Mouse (Mus musculus): ENCODE data around the gene Cercam. TPM values are rescaled to one million over a fixed set of nuclear protein-coding genes. Genes with fewer than 3 reads are reported as not detected.
"Not testable (repeated sequence)": the region's sequence is repeated elsewhere in the genome, so short reads cannot be mapped to it uniquely, and the experiment has no call there.

Gene Cercam
- polyA plus RNA-seq, 1 experiment from 2014 or later, result 16.3 TPM

DNA sequence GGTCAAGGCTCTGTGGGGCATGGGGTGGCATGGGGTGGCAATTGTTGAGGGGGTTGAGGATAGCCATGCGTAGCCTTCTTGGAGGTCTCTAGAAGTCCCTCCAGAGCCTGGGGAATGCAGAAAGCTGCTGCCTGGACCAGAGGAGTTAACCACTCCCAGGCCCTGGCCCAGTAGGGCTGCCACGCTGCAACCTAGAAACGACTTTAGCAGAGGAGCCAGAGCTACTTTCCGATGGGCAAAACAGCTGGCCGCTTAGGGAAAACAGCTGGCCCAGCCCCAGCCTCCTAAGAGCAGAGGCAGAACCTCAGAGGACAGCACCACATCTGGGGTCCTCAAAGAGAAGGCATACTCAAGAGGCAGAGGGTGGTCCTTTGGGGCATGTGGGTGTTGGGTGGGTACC lies 11.0 kb upstream of the Cercam start:
- Histone ChIP-seq H3K4me3 (no peak overlapping the region), H3K27ac (no peak overlapping the region), H3K27me3 (ENCODE audit: poor library complexity, severe bottlenecking) (peaks cover 75% of the 10 kb centered on the region), H3K9me3 (no peaks in the 10 kb centered on the region), H3K4me1 (peaks cover 43% of the 10 kb centered on the region), H3K36me3 (replicated peaks) (no peaks in the 10 kb centered on the region)
- DNase-seq (ENCODE audit: extremely low spot score, low spot score), result no peak
- 81% methylated on average over 5 of the region's 5 CpGs for WGBS

DNA sequence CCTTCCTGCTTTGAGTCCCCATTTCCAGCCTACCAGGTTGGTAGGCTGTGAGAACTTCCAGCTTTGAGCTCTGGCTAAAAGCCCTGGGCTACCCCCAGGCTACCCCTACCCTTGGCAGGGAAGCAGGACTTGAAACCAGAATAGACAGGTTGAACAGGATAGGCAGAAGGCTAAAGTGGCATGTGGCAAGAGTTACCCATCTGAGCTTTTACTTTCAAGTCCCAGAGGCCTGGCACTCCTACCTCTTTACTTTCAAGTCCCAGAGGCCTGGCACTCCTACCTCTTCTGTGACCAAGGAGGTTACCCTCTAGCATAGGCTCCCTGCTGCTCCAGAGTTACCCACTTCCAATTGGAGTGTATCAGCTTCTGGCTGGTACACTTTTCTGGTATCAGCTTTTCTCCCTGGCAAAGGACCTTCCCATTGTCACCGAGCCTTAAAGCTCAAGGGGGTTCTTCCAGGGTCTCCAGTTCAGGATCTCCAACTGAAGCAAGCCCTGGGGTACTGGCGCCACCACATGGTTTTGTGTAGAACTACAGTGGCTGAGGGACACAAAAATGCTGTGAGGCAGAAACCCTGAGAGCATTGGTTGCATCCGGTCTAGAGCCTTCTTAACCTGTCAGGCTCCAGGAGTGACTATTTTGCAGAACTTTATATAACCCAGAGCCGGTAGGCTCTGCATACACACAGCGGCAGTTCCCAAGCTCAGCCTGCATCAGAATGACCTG lies 10.1 kb upstream of the Cercam start:
- H3K27ac ChIP-seq, result no peak overlapping the region
- WGBS, result 13% methylated on average over 5 of the region's 5 CpGs
- no peak overlapping the region for H3K4me3 ChIP-seq
- DNase-seq (ENCODE audit: extremely low spot score, low spot score), result peak; percentile 71
- H3K27me3 ChIP-seq (ENCODE audit: poor library complexity, severe bottlenecking), result peaks cover 75% of the 10 kb centered on the region
- H3K4me1 ChIP-seq, result peaks cover 34% of the 10 kb centered on the region
- H3K36me3 ChIP-seq (replicated peaks), result no peaks in the 10 kb centered on the region
- H3K9me3 ChIP-seq, result no peaks in the 10 kb centered on the region

DNA sequence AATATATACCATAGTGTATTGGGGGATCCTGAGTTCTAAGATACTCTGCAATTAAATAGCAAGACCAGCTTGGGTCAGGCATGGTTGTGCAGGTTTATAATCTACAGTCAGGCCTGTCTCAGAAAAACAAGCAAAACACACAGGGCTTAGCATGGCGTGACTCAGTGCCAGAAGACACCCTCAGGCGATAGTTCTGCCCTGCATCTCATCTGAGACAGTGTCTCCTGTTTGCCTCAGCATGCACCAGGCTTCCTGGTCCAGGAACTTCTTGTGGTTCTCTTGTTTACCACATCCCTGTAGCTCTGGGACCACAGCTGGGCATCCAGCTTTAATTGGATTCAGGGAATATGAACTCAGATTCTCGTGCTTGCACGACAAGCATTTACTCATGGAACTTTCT lies 3.8 kb upstream of the Cercam start:
- no peaks in the 10 kb centered on the region for H3K9me3 ChIP-seq
- DNase-seq (ENCODE audit: extremely low spot score, low spot score), result no peak
- no peaks in the 10 kb centered on the region for H3K36me3 ChIP-seq (replicated peaks)
- no peak overlapping the region for H3K4me3 ChIP-seq
- H3K4me1 ChIP-seq, result peaks cover 17% of the 10 kb centered on the region
- no peak overlapping the region for H3K27ac ChIP-seq
- H3K27me3 ChIP-seq (ENCODE audit: poor library complexity, severe bottlenecking), result peaks cover 61% of the 10 kb centered on the region
- WGBS, result 81% methylated on average over 4 of the region's 4 CpGs

DNA sequence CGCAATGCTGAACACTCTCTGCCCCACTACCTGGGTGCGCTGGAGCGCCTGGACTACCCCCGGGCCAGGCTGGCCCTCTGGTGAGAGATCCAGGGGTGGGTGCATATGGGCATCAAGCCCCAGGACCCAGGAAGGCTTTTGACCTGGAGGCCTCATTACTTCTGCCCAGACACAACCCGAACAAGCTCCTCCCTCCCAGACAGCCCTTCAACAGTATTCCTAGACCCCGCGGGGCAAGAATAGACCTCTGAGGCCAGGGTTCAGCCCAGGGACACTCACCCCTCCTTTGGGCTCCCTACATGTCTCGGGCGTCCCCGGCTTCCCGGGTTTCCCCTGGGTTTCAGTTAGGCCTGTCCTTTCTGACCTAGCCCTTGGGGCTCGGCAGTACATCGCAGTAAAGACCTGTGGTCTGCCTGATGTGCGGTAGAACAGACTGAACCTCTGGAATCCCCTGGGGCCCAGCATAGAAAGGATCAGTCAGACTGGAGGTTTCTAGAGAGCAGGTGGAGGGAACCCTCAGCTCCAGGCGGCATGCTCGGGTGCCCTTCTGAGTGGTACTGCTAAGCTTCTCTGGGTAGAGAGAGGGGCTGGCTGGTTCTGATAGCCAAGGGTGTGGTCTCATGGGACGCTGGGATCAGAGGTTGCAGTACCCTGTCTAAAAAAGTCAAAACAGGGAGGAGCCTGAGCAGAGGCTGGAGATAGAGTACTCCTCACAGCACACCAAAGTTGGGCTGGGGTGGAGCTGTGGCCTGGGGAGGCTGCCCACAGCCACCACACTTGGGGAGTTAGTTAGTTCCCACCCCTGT lies 885 bp downstream of the Cercam start:
- H3K27ac ChIP-seq, result peak overlapping the region; percentile 87
- WGBS, result 2% methylated on average over 17 of the region's 17 CpGs
- H3K27me3 ChIP-seq (ENCODE audit: poor library complexity, severe bottlenecking), result peaks cover 46% of the 10 kb centered on the region
- H3K4me3 ChIP-seq, result peak overlapping the region; percentile 68
- peaks cover 26% of the 10 kb centered on the region for H3K4me1 ChIP-seq
- H3K9me3 ChIP-seq, result no peaks in the 10 kb centered on the region
- no peak for DNase-seq (ENCODE audit: extremely low spot score, low spot score)
- H3K36me3 ChIP-seq (replicated peaks), result no peaks in the 10 kb centered on the region; the same call in 1 of the 2 replicates

DNA sequence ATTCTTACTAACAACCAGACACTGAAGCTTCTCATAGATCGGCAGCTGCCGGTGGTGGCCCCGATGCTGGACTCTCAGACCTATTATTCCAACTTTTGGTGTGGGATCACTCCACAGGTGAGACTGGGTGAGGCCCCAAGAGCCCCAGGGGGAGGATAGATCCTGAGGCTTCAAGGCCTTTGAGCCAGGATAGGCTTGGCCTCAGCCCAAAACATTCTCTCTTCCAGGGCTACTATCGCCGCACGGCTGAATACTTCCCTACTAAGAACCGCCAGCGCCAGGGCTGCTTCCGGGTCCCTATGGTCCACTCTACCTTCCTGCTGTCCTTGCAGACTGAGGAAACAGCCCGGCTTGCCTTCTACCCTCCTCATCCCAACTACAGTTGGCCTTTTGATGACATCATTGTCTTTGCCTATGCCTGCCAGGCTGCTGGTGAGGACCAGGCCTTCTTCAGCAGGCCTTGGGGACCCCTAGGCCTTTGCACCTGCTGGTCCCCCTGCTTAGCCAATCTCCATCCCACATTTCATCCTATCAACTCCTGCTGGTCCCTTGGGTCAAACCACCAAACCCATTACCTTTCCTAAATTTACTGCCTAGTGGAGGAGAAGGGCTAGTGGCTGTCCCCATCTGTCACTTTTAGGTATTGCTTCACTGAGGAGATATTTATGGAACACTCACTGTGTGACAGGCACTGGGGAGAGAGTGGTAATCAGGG lies 3.8 kb downstream of the Cercam start:
- H3K27me3 ChIP-seq (ENCODE audit: poor library complexity, severe bottlenecking), result peaks cover 34% of the 10 kb centered on the region
- WGBS, result 92% methylated on average over 10 of the region's 10 CpGs
- no peak overlapping the region for H3K27ac ChIP-seq
- H3K36me3 ChIP-seq (replicated peaks), result peaks cover 9% of the 10 kb centered on the region
- H3K4me1 ChIP-seq, result peaks cover 26% of the 10 kb centered on the region
- H3K9me3 ChIP-seq, result no peaks in the 10 kb centered on the region
- no peak overlapping the region for H3K4me3 ChIP-seq
- DNase-seq (ENCODE audit: extremely low spot score, low spot score), result no peak

DNA sequence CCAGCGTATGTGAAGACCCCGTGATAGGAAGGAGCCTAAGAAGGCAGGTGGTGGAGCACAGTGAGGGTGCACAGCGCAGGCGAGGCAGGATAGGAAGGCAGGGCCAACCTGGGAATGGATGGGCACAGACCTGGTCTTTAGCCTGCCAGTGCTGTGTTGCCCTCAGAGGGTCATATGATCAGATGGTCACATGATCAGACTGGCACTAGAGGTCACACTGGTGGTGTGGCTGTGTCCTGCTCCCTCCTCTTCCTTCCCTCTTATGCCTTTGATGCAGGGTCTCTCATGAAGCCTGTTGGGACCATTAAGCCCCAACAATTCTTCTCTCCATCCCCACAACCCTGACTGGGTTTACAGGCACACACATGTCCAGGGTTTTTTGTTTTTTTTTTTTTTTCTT lies 4.8 kb downstream of the Cercam start:
- H3K36me3 ChIP-seq (replicated peaks), result peaks cover 12% of the 10 kb centered on the region
- peaks cover 28% of the 10 kb centered on the region for H3K27me3 ChIP-seq (ENCODE audit: poor library complexity, severe bottlenecking)

DNA sequence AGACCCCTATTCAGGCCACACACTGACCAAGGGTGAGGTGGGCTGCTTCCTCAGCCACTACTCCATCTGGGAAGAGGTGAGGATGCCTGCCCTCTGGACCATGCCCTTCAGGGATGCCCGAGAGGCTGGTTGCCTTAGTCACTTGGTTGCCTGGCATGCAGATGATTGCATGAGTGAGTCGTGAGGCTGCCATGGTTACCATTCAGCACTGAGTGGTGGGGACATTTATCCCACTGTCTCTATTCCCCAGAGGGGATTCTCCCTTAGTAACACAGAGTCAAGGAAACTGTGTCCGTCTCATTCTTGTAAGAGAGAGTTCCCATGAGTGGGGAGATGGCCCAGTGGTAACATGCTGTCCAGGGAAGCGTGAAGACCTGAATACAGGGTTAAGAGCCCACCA lies 9.1 kb downstream of the Cercam start:
- Histone ChIP-seq H3K27me3 (ENCODE audit: poor library complexity, severe bottlenecking) (0 out of 2 replicates have a peak, but pooled peaks cover 3% of the 10 kb centered on the region), H3K36me3 (replicated peaks) (peaks cover 26% of the 10 kb centered on the region), H3K9me3 (no peaks in the 10 kb centered on the region), H3K27ac (no peak overlapping the region), H3K4me1 (peaks cover 4% of the 10 kb centered on the region; the same call in 1 of the 2 replicates), H3K4me3 (no peak overlapping the region)
- no peak for DNase-seq (ENCODE audit: extremely low spot score, low spot score)
- WGBS, result 80% methylated on average over 4 of the region's 4 CpGs

More for the DNA sequence above, 4.8 kb downstream of the Cercam start:
- H3K27ac ChIP-seq, result no peak overlapping the region
- H3K9me3 ChIP-seq, result no peaks in the 10 kb centered on the region
- DNase-seq (ENCODE audit: extremely low spot score, low spot score), result no peak
- 86% methylated on average over 4 of the region's 4 CpGs for WGBS
- peaks cover 26% of the 10 kb centered on the region for H3K4me1 ChIP-seq
- H3K4me3 ChIP-seq, result no peak overlapping the region

DNA sequence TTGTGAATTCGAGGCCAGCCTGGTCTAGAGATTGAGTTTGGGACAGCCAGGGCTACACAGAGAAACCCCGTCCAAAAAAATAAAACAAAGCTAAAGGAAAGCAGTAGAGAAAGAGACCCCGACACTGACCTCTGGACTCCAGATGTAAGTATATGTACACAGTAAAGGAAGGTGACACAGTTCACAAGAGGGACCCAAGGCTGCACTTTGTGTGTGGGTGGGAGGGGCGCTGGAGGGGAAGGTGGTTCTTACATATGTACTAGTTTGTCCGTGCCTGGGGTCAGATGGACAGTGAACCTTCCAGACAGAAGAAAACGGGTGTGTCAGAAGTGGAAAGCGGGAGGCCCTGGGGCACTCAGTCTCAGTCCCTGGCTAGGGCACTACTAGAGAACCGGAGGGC lies 10.2 kb downstream of the Cercam start:
- no peak overlapping the region for H3K27ac ChIP-seq
- no peak overlapping the region for H3K4me3 ChIP-seq
- DNase-seq (ENCODE audit: extremely low spot score, low spot score), result no peak
- peaks cover 4% of the 10 kb centered on the region; the same call in 1 of the 2 replicates for H3K4me1 ChIP-seq
- WGBS, result 80% methylated on average over 8 of the region's 8 CpGs
- H3K27me3 ChIP-seq (ENCODE audit: poor library complexity, severe bottlenecking), result 0 out of 2 replicates have a peak, but pooled peaks cover 3% of the 10 kb centered on the region
- H3K9me3 ChIP-seq, result no peaks in the 10 kb centered on the region
- H3K36me3 ChIP-seq (replicated peaks), result peaks cover 26% of the 10 kb centered on the region

DNA sequence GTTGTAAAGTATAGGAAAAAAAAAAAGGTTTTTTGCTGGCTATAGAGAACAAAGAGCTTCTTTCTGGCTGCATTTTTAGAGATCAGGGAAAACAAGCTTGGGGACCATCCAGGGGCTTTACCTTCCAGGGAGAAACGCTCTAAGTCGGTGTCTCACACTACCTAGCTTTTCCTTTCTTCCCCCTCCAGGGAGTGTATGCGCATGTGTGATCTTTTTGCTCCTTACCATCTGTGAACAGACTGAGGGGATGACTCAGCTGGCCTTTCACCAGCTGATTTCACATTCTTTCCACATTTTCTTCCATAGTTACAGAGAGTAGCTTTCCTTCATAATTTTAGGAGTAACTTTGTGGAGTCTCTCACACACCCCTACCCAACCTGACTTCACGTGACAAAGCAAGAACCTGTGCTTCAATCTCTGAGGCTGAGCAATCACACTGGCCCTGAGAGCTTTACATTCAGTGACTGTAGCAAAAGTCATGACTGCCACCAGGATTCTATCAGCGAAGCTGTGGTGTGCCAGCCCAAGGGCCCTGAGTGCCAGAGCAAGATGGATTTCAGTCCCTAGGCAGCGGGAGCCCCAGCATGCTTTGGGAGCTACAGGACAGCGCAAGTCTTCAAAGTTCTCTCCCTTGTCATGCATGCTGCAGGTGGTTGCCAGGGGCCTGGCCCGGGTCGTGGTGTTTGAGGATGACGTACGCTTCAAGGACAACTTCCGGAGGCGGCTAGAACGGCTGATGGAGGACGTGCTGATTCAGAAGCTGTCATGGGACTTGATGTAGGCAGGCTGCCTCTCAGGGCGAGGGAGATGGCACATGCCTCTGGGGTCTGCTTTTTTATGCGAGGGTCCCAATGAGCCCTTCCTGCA lies 11.2 kb downstream of the Cercam start:
- H3K4me1 ChIP-seq, result peaks cover 4% of the 10 kb centered on the region; the same call in 1 of the 2 replicates
- H3K9me3 ChIP-seq, result no peaks in the 10 kb centered on the region
- H3K4me3 ChIP-seq, result no peak overlapping the region
- H3K36me3 ChIP-seq (replicated peaks), result peaks cover 26% of the 10 kb centered on the region
- WGBS, result 81% methylated on average over 17 of the region's 17 CpGs
- H3K27ac ChIP-seq, result no peak overlapping the region
- H3K27me3 ChIP-seq (ENCODE audit: poor library complexity, severe bottlenecking), result 0 out of 2 replicates have a peak, but pooled peaks cover 3% of the 10 kb centered on the region
- no peak for DNase-seq (ENCODE audit: extremely low spot score, low spot score)

DNA sequence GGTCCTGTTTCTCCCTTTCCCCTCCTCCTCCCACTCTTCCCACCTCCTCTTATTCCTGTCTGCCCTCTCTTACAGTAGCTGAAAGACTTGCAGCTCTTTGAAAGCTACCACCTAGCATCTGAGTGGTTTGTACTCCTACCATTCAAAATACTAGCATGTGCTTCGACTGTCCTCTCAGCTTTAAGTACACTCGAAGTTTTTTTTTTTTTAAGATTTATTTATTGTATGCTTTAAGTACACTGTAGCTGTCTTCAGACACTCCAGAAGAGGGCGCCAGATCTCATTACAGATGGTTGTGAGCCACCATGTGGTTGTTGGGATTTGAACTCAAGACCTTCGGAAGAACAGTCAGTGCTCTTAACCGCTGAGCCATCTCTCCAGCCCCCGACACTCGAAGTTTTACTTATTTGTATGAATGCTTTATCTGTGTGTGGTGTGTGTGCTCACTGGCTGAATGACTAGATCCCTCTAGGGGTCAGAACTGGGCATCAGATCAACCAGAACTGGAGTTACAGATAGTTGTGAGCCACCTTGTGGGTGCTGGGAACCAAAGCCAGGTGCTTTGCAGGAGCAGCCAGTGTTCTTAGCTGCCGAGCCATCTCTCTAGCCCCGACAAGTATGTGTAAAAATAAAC lies 17.8 kb downstream of the Cercam start:
- WGBS, result 85% methylated on average over 9 of the region's 9 CpGs
- H3K27ac ChIP-seq; DNase-seq (ENCODE audit: extremely low spot score, low spot score); H3K36me3 ChIP-seq (replicated peaks); H3K9me3 ChIP-seq; H3K4me3 ChIP-seq: not testable (repeated sequence)
- Histone ChIP-seq H3K27me3 (ENCODE audit: poor library complexity, severe bottlenecking) (peaks cover 13% of the 10 kb centered on the region; the same call in 1 of the 2 replicates), H3K4me1 (peaks cover 24% of the 10 kb centered on the region)

DNA sequence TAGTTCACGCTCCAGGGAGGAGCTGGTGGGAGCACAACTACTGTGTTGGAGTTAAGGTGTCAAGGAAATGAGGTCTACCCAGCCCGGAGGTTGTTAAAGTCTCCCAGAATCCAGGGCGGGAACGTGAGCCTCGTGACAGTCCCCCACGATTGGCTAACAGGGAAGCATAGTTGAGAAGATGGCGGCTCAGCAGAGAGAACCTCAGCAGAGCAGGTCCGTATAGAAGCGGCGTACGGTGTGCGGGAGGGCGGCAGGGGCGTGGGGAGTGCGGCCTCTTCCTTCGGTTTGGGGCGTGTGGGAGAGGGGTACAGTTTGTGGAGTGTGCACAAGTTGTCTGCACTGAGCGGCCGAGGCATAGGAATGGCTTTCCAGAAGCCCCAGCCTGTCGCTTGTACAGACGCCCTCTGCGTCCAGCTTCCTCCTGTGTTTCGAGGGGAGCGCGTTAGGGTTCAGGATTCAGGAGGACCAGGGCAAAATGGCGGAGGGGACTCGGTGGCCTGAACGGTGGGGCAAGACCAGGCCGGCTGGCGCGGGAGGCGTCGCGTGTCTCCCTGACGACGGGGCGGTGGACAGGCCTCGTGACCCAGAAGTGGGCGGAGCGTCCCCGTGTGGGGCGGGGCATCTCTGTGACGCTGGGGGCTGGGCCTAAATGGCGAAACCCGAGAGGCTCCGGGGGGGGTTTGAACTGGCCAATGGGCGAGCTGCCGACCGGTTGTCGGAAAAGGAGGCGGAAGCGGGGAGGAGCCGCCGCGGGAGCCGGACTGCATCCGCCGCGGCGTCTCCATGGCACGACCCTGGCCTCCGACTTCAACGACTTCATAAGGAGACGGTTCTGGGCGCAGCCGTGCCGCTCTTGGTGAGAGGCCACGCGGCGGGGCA lies 20.3 kb downstream of the Cercam start, which contains the start of gene Odf2:
Gene Odf2 (plus strand): TSS at position 156 of the 879 bp plus-strand sequence.
- WGBS, result under 1% methylated on average over 70 of the region's 70 CpGs
- Histone ChIP-seq H3K9me3 (no peaks in the 10 kb centered on the region), H3K36me3 (replicated peaks) (peaks cover 30% of the 10 kb centered on the region), H3K27ac (peak within 1 kb of the TSS; percentile 98), H3K27me3 (ENCODE audit: poor library complexity, severe bottlenecking) (peaks cover 13% of the 10 kb centered on the region; the same call in 1 of the 2 replicates), H3K4me1 (peaks cover 24% of the 10 kb centered on the region), H3K4me3 (peak within 1 kb of the TSS; percentile 100)
- DNase-seq (ENCODE audit: extremely low spot score, low spot score), result peak; percentile 100

Data from forebrain, embryonic 10.5 days (tissue).